8 mouse cellular contexts compared by ENCODE assay signal in genomic region chr2:105674875-105675729, GRCm38 (mm10). TPM values are rescaled to one million over a fixed set of nuclear protein-coding genes. Genes with fewer than 3 reads are reported as not detected.
DNase-seq lines count a peak whose midpoint lies in the region; ATAC-seq and TF ChIP-seq lines count a peak whose summit lies in the region.

No protein-coding gene starts in this region.

- TF ChIP-seq CTCF in hindbrain, postnatal 0 days (IDR thresholded peaks at IDR 0.05; ENCODE audit: low read depth) = no peak

- peak overlapping the region; percentile 86 for H3K27ac ChIP-seq in hindbrain, postnatal 0 days
- no peak overlapping the region for H3K27ac ChIP-seq in stomach, embryonic 14.5 days (ENCODE audit: low read length)

- H3K4me3 ChIP-seq in hindbrain, postnatal 0 days (ENCODE audit: low read length) = peak overlapping the region; percentile 60
- peak overlapping the region; percentile 11; the same call in 1 of the 2 replicates for H3K4me3 ChIP-seq in stomach, embryonic 14.5 days (ENCODE audit: low read depth, low read length)

- peaks cover 19% of the 10 kb centered on the region for H3K27me3 ChIP-seq in hindbrain, postnatal 0 days (ENCODE audit: insufficient read depth, low read length)
- peaks cover 63% of the 10 kb centered on the region for H3K27me3 ChIP-seq in stomach, embryonic 14.5 days (ENCODE audit: control insufficient read depth, insufficient read depth, low read length)

- H3K4me1 ChIP-seq in hindbrain, postnatal 0 days (ENCODE audit: insufficient read depth, low read length) = peaks cover 4% of the 10 kb centered on the region; the same call in 1 of the 2 replicates
- peaks cover 12% of the 10 kb centered on the region for H3K4me1 ChIP-seq in stomach, embryonic 14.5 days (ENCODE audit: control insufficient read depth, insufficient read depth, low read length)

- peak; percentile 46 for ATAC-seq in frontal cortex, adult (ENCODE audit: low TSS enrichment)
- ATAC-seq in hindbrain, postnatal 0 days = peak; percentile 78
- ATAC-seq in stomach, embryonic 14.5 days (ENCODE audit: insufficient number of reproducible peaks, insufficient read depth, low FRiP score, low read depth) = peak; percentile 30; the same call in 1 of the 2 replicates

- DNase-seq in gastrocnemius, postnatal 25 days = peak; percentile 30
- no peak for DNase-seq in gastrocnemius, adult 8-10 months (ENCODE audit: low spot score in 2 of 2)
- DNase-seq in cerebellum, adult 18-20 months = peak; percentile 92
- peak; percentile 91 for DNase-seq in hindbrain, postnatal 0 days (ENCODE audit: low spot score)
- DNase-seq in left cerebral cortex, postnatal 25 days (ENCODE audit: low spot score in 2 of 2) = peak; percentile 62 to 82
- peak; percentile 90 for DNase-seq in mesoderm, embryonic 11.5 days (ENCODE audit: low read depth, low spot score)

- H3K9ac ChIP-seq in hindbrain, postnatal 0 days (replicated peaks; ENCODE audit: low read length) = peak overlapping the region; percentile 84
- H3K9ac ChIP-seq in stomach, embryonic 14.5 days (replicated peaks; ENCODE audit: low read depth, low read length) = no peak overlapping the region

- peak overlapping the region; percentile 65 for H3K4me2 ChIP-seq in hindbrain, postnatal 0 days (ENCODE audit: low read depth, low read length)
- H3K4me2 ChIP-seq in stomach, embryonic 14.5 days (replicated peaks; ENCODE audit: low read depth, low read length) = peak overlapping the region; percentile 45; the same call in 1 of the 2 replicates

- H3K36me3 ChIP-seq in hindbrain, postnatal 0 days (ENCODE audit: insufficient read depth, low read length) = no peaks in the 10 kb centered on the region
- no peaks in the 10 kb centered on the region for H3K36me3 ChIP-seq in stomach, embryonic 14.5 days (ENCODE audit: control insufficient read depth, insufficient read depth, low read length)

- H3K9me3 ChIP-seq in hindbrain, postnatal 0 days (ENCODE audit: low read length) = no peaks in the 10 kb centered on the region
- H3K9me3 ChIP-seq in stomach, embryonic 14.5 days (ENCODE audit: control insufficient read depth, low read depth, low read length) = no peaks in the 10 kb centered on the region

- WGBS in hindbrain, postnatal 0 days = 1% methylated on average over 49 of the region's 49 CpGs
- WGBS in stomach, embryonic 14.5 days = 1% methylated on average over 49 of the region's 49 CpGs

- intact Hi-C loops in left cerebral cortex, postnatal 25 days (cut with DNase I) = loop anchor here (5.0 kb wide), 1 partner anchor 407 kb away; no protein-coding TSS in a partner anchor

RNA-seq across cellular contexts. Expression of gene Pax6, which starts 6.4 kb away (rescaled TPM):
- not detected for total RNA-seq in gastrocnemius, postnatal 25 days (2021)
- total RNA-seq in gastrocnemius, adult 8-10 months (2022) = not detected
- total RNA-seq in hindbrain, postnatal 0 days (2014; rRNA removed) = 88.7 and 136 TPM in 2 replicates
- 68.7 and 82.3 TPM in 2 replicates for polyA plus RNA-seq in hindbrain, postnatal 0 days (2015; fragmentation: Nextera tagmentation; extraction: Ambion mirVana)
- total RNA-seq in left cerebral cortex, postnatal 25 days (2021) = 1 to 10 TPM; 8.4 to 8.5 TPM
- 0.69 and 0.91 TPM in 2 replicates for polyA plus RNA-seq in stomach, embryonic 14.5 days (2014; fragmentation: Nextera tagmentation; extraction: Ambion mirVana)

Comparison
In these comparisons a context has a peak if more than half of its experiments do, and no peak if none do; other contexts are left out.
1. DNase-seq: peak in gastrocnemius, postnatal 25 days (single experiment), cerebellum, adult 18-20 months (2 of 2), hindbrain, postnatal 0 days (single experiment), left cerebral cortex, postnatal 25 days (2 of 2) and mesoderm, embryonic 11.5 days (single experiment); none in gastrocnemius, adult 8-10 months (0 of 2).
2. Peak in every context shown above with its lines, with median percentiles within 50 percentile points of each other: ATAC-seq.